Mouse (Mus musculus) C2C12 (cell line): Measurements from ENCODE around the gene Tspo. TPM values are rescaled to one million over a fixed set of nuclear protein-coding genes. Genes with fewer than 3 reads are reported as not detected.
A peak's percentile ranks its signal among the peaks of the same experiment; 100 is the strongest.

Source experiments
- H3K27me3 ChIP-seq: one replicate; pipeline ENCODE4 v1.6.1; 2011; ENCODE audit not compliant: control insufficient read depth, insufficient read depth, insufficient read length
- H3K36me3 ChIP-seq: one replicate; pipeline ENCODE4 v1.6.1; 2011; ENCODE audit not compliant: control insufficient read depth, insufficient read depth
- H3K4me3 ChIP-seq: one replicate; pipeline ENCODE4 v1.5.1; 2011; ENCODE audit warnings: mild to moderate bottlenecking, control low read depth; ENCODE audit not compliant: poor library complexity, insufficient read depth, severe bottlenecking
- H3K79me2 ChIP-seq: one replicate; pipeline ENCODE4 v1.6.1; 2011; ENCODE audit not compliant: control insufficient read depth, insufficient read depth
- H3K79me3 ChIP-seq: one replicate; pipeline ENCODE4 v1.6.1; 2011; ENCODE audit warnings: low read depth, control low read depth
- H3ac ChIP-seq: one replicate; pipeline ENCODE3; 2011; ENCODE audit warnings: low read depth; ENCODE audit not compliant: control insufficient read depth, insufficient read length
- CEBPB ChIP-seq: IDR thresholded peaks from one replicate; pipeline ENCODE4 v1.6.1; 2011; ENCODE audit warnings: low read depth, mild to moderate bottlenecking, control low read depth, moderate library complexity
- CTCF ChIP-seq: IDR thresholded peaks from one replicate; pipeline ENCODE4 v1.5.1; 2011; ENCODE audit not compliant: control insufficient read depth, insufficient read depth, insufficient read length
- FOSL1 ChIP-seq: IDR thresholded peaks from one replicate; pipeline ENCODE4 v1.8.0; 2011; ENCODE audit warnings: mild to moderate bottlenecking, low read length; ENCODE audit not compliant: poor library complexity, insufficient read depth, severe bottlenecking
- MAX ChIP-seq: IDR thresholded peaks from one replicate; pipeline ENCODE4 v1.6.1; 2011; ENCODE audit warnings: mild to moderate bottlenecking, control low read depth
- MYOD1 ChIP-seq: IDR thresholded peaks from one replicate; pipeline ENCODE4 v1.6.1; 2011; ENCODE audit warnings: low read depth; ENCODE audit not compliant: control insufficient read depth, insufficient read length
- MYOG ChIP-seq: IDR thresholded peaks from one replicate; pipeline ENCODE4 v1.6.1; 2011; ENCODE audit not compliant: control insufficient read depth, insufficient read length; ENCODE audit errors: extremely low read depth
- USF1 ChIP-seq: IDR thresholded peaks from one replicate; pipeline ENCODE4 v1.6.1; 2011; ENCODE audit warnings: low read depth, mild to moderate bottlenecking, control low read depth, moderate library complexity
- long read RNA-seq, 2 experiments: library from polyadenylated mRNA; unstranded; transcript quantifications; one replicate each; pipeline ENCODE4 v2.0.0; 2019 to 2020
- polyA plus RNA-seq: library from polyadenylated mRNA; unstranded; fragments of >200 nt; fragmentation: generic; extraction: Trizol; gene quantifications from one replicate; pipeline ENCODE4 v1.2.1, GENCODE M21; 2012; ENCODE audit warnings: missing spikeins

Tspo gene
- polyA plus RNA-seq = 693 TPM
- long read RNA-seq, experiment 1, transcript Tspo-201 (4 exons, 837 nt) = major isoform, 570 of 718 reads
- long read RNA-seq, experiment 1, partial matches to known transcripts = 119 of 718 reads
- long read RNA-seq, experiment 1, other reads (novel, unspliced or antisense) = 29 of 718 reads
- long read RNA-seq, experiment 2, transcript Tspo-201 (4 exons, 837 nt) = major isoform, 109 of 116 reads
- long read RNA-seq, experiment 2, partial matches to known transcripts = 4 of 116 reads
- long read RNA-seq, experiment 2, other reads (novel, unspliced or antisense) = 3 of 116 reads

GRCm38 (mm10) chr15:83563327-83563856 is at the start of gene Tspo, which contains the start of gene Mcat:
Gene Tspo, plus strand, starts transcription at chr15:83563592.
Gene Mcat, minus strand, starts transcription at chr15:83563787.
- no peak for TF ChIP-seq MYOD1
- no peak for TF ChIP-seq CTCF
- TF ChIP-seq CEBPB = no peak
- no peak for TF ChIP-seq USF1
- TF ChIP-seq MYOG = no peak
- no peak for TF ChIP-seq FOSL1
- TF ChIP-seq MAX = no peak
- Histone ChIP-seq H3K27me3 (no peaks in the 10 kb centered on the region), H3K79me3 (peaks cover 36% of the 10 kb centered on the region), H3K36me3 (peaks cover 3% of the 10 kb centered on the region), H3K4me3 (peak within 1 kb of the TSS; percentile 94), H3ac (peak within 1 kb of the TSS; percentile 70), H3K79me2 (peaks cover 49% of the 10 kb centered on the region)

GRCm38 (mm10) chr15:83515018-83515417 is 48.4 kb upstream of the Tspo start:
- no peaks in the 10 kb centered on the region for H3K27me3 ChIP-seq
- TF ChIP-seq CTCF = no peak
- no peak for TF ChIP-seq USF1
- no peak for TF ChIP-seq MYOG
- no peak for TF ChIP-seq MYOD1
- no peak for TF ChIP-seq CEBPB
- no peak for TF ChIP-seq FOSL1
- TF ChIP-seq MAX = no peak
- H3K79me2 ChIP-seq = peaks cover 4% of the 10 kb centered on the region
- H3K79me3 ChIP-seq = no peaks in the 10 kb centered on the region
- H3K4me3 ChIP-seq = no peak overlapping the region
- H3K36me3 ChIP-seq = no peaks in the 10 kb centered on the region
- no peak overlapping the region for H3ac ChIP-seq

- TF ChIP-seq CTCF (peak; percentile 51), CEBPB (no peak)
- H3K36me3 ChIP-seq = no peaks in the 10 kb centered on the region
- H3K27me3 ChIP-seq = no peaks in the 10 kb centered on the region
- no peaks in the 10 kb centered on the region for H3K79me3 ChIP-seq
- no peak overlapping the region for H3K4me3 ChIP-seq
- no peak overlapping the region for H3ac ChIP-seq
- H3K79me2 ChIP-seq = no peaks in the 10 kb centered on the region
These were observed 45.0 kb upstream of the Tspo start for GRCm38 (mm10) chr15:83518215-83519048.

DNA sequence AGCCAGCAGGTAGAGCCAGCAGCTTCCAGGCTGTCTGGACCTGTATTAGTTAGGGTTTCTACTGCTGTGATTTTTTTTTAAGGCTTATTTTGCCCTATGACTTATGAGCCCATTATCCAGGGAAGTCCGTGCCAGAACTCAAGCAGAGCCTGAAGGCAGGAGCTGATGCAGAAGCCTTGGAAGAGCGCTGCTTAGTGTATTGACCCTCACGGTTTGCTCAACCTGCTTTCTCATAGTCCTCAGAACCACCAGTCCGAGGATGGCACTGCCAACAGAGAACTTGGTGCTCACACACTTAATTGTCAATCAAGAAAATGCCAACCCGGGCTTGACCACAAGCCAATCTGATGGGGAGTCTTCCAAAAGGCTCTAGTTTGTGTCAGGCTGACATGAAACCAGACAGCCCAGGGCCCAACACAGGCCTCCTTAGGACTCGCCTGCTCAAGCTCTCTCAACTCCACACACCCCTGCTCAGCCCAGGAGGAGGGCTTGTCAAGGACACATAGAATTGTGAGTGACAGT is 42.5 kb upstream of the Tspo start:
- H3K27me3 ChIP-seq = no peaks in the 10 kb centered on the region
- no peaks in the 10 kb centered on the region for H3K79me2 ChIP-seq
- no peak overlapping the region for H3K4me3 ChIP-seq
- no peaks in the 10 kb centered on the region for H3K36me3 ChIP-seq
- H3K79me3 ChIP-seq = no peaks in the 10 kb centered on the region
- TF ChIP-seq MYOD1 = no peak
- no peak for TF ChIP-seq MYOG
- no peak for TF ChIP-seq CTCF
- TF ChIP-seq CEBPB = no peak
- TF ChIP-seq FOSL1 = no peak
- TF ChIP-seq MAX = no peak
- TF ChIP-seq USF1 = no peak
- H3ac ChIP-seq = no peak overlapping the region

GRCm38 (mm10) chr15:83523196-83523595 is 40.2 kb upstream of the Tspo start:
- Histone ChIP-seq H3K79me2 (no peaks in the 10 kb centered on the region), H3K27me3 (peaks cover 10% of the 10 kb centered on the region), H3K4me3 (no peak overlapping the region), H3K36me3 (no peaks in the 10 kb centered on the region), H3K79me3 (no peaks in the 10 kb centered on the region), H3ac (no peak overlapping the region)
- TF ChIP-seq CEBPB (no peak), MYOG (no peak), MYOD1 (no peak), FOSL1 (no peak), USF1 (no peak), CTCF (no peak), MAX (no peak)
